Mouse (Mus musculus) adrenal gland, adult 8-10 months (tissue): ENCODE measurements around the gene D17Wsu92e. TPM values are rescaled to one million over a fixed set of nuclear protein-coding genes. Genes with fewer than 3 reads are reported as not detected.

Experiments
- DNase-seq: peaks from one replicate; pipeline ENCODE4 v3.0.0; 2022
- total RNA-seq, 4 experiments: library from RNA; stranded (reverse); gene quantifications; 2 replicates each; pipeline ENCODE4 v1.2.4; 2022

Gene D17Wsu92e
- total RNA-seq, 4 experiments from 2014 or later: 149 to 177 (median 165) TPM

DNA sequence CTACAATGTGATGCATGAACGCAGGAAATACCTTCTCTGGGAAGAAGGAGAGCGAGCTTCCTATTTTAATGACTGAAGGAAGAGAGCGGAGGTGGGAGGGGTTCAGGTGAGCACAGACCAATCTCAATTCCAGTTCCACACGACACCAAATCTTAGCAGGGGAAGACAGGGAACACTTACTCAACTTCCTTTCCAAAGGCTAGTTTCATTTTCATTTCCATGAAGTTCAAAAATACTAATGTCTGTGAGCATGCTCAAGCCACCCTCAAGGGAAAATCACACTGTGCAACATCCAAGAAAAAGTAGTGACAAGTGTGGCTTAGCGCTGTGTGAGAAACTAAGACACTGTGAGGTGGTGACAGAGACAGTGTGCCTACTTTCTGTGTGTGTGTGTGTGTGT lies 30.4 kb downstream of the D17Wsu92e start:
- no peak for DNase-seq

DNA sequence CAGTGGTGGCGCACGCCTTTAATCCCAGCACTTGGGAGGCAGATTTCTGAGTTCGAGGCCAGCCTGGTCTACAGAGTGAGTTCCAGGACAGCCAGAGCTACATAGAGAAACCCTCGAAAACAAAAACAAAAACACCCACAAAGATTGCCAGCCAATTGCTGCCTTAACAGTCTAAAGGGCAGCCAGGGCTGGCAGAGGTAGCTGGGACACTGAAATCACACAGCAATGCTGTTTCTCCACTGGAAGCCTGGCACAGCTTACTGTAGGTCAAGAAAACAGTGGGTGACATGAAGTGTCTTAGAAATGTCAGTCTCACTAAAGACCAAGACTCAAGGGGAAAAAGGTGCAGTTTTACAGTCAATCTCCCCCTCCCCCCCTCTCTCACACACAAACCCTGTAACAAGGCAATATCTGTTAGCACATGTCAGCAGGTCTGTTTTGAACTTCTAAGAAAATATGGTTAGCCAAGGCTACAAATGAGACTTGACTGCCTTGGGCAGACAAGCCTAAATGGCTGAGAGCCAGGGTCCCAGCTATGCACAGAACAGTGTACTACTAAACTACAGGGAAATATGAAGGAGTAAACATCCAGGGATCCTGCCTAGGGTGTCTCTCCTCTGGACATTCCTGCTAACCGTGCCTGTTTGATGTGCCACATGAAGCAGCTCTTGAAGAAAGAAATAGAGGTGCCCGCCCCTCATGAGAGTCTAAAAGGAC lies 31.8 kb downstream of the D17Wsu92e start:
- no peak for DNase-seq

DNA sequence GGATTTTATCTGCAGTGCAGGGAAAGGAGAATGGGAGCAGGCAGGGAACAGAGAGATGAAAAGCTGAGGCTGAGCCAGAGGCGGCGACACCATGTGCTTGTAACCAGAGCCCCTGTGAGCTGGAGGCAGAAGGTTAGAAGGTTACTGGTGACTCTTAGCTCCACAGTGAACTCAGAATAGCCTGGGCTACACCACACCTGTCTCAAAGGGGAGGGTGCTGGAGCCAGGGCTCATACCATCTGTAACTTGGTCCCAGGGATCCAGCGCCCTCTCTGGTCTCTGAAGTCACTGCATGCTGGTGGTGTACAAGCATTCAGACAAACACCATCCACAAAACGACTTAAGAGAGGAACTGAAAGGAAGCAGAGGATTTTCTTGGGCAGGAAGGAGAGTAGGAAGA lies 36.9 kb downstream of the D17Wsu92e start:
- no peak for DNase-seq

DNA sequence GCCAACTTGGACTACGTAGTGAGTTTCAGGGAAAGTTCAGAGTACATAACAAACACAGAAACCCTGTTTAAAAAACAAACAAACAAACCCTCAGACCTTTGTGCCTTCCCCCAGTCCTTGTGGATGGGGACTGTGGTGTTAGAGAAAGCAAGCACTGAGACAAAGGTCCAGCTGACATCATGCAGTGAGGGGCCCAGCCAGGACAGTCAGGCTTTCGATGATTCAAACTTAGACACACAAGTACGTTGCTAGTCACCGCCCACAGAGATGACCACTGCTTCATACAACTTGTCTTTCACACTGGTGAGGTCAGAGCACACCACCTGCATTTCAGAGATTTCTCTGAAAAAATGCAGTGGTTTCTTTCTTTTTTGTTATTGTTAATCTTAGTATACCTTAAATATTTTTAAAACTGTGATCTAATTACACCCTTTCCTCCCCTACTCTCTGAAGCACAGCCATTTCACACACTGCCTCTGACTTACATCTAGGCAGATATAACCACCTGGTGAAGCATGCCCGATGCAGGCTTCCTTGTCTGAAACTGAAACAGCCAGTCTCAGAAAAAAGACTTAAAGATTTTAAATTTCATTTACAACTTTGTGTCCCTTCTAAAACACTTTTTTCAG lies 39.3 kb downstream of the D17Wsu92e start:
- no peak for DNase-seq

DNA sequence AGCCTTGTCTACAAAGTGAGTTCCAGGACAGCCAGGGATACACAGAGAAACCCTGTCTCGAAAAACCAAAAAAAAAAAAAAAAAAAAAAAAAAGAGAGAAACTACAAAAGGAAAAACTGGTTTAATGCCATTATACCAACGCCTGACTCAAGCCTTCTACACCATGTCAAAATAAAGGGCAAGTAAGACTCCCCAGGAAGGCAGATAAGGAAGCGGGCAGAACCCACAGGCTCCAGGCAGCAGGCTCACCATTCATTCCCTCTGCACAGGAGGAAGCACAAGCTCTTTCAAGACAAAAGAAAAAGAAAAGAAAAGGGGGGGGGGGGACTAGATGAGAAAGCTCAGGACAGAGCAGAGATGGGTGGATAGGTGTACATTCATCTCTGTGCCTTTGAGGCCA lies 40.7 kb downstream of the D17Wsu92e start:
- no peak for DNase-seq

DNA sequence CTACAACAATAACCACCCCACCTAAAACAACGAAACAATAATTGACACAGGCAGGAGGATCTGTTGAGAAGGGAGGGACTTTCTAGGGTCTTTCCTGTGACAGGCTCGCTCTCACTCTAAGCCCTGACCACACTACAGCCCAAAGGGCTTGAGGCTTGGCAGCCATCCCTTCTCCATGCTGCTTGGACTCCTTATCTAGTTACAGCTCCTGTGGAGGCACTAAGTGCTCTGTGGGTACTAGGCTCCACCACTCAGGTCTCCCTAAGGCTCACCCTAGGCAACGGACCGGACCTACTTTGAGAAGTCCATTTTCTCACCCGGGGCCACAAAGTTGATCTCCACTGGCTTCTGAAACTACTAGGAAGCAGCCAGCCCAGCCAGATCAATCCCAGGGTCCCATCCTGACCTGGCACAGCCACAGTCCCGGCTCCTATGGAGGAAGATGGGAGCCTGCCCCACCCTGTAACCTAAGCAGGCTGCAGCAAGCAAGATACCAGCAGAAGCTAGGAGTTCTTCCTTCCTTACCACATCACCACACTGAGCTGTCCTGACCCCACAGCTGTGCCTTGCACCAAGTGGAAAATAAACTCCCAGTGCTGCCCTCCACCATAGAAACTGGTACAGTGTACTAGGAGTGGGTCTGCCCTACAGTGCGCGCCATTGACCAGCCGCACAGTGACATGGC lies 41.6 kb downstream of the D17Wsu92e start:
- DNase-seq: no peak

DNA sequence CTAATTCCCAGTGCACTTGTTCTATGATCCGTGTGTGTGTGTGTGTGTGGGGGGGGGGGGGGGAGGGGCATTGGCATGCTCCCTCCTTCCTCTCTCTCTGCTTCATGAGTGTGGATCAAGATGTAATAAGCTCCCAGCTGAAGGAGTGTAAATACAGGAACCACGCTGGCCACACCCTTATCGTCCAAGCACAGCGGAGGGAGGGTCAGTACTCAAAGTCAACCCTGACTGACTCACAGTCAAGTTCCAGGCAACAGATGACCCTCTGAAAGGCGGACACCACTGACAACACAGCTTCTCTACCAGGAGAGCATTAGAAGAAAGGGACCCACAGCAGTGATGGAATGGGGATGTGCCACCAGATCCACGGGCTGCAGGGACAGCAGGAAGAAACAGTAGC lies 42.6 kb downstream of the D17Wsu92e start:
- DNase-seq: no peak

DNA sequence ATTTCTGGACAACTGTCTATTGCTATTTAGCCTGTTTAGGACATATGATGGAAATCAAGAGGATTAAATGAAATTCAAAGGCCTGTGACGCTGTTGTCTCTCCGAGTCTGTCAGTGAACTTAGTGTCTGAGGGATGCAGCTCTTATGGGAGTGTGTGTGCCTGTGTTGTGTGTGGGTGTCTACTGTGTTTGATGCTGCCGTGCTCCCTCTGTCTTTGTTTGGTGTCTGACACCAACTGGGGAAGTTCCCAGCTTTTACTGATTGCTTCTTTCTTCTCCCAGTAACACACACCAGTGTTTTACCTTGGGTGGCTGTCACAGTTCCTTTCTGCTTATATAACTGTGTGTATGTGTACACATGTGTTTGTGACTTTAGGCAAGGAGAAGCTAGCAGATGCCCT lies 46.2 kb downstream of the D17Wsu92e start:
- no peak for DNase-seq

DNA sequence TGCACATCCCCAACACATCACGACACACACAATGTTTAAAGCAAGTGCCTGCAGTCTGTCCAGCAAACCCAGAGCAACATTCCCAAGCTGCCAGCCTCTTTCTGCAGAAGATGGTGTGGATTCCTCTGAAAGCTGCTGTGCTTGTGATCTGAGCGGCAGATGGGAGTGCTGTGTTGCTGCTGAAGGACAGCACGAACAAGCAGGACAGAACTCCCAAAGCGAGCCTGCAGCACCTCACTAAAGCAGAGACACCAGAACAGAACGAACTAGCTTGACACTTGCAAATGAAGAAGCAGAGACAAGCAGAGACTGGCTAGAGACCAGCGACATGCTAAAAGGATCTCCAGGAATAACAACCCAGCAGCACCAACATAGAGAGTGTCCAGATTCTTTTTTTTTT lies 48.8 kb downstream of the D17Wsu92e start:
- DNase-seq: no peak

DNA sequence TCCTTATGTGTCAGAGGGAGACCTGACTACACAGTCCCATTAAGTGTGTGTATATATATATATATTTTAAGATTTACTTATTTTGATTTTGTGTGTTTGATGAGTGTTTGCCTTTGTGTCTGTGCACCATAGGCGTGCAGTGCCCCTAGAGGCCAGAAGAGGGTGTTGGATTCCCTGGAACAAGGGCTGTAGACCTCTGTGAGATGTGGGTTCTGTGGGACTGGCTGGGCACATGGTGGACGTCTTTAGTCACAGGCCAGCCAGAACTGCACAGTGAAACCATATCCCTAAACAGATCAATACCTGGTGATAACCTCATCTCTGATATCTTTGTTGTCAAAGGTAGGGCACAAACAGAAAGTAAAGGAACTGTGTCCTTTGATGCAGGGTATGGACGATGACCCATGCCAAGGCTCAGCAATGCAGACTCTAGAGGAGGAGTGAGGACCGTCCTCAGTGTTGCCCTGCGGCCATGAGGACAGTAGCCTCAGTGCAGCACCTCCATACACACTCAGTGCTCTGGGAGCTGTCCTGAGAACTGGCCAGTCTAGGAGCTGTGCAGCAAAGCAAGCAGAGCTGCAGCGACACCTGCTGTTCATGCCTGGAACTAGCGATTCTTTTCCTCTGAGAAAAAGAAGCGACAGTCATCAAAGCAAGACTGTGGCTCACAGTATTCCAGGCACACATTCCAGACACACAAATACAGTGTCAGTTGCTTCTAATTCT lies 51.5 kb downstream of the D17Wsu92e start:
- DNase-seq: no peak

DNA sequence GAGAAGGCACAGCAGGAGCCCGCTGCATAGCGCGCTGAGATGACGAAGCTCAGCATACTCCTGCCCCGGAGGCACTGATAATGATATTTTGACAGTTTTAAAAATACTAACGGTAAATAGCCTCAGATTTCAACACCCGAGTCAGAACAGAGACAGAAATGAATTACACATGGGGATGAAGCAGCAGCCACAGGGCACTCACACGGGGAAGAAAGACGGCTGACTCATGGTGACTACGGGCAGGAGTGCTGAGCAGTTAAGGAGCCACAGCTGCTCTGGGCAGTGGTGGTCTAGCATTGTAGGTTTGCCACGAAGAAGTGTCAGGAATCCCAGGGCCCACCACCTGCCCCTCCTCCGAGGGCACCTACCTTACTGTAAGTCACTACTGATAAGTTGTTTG lies 52.9 kb downstream of the D17Wsu92e start:
- no peak for DNase-seq

DNA sequence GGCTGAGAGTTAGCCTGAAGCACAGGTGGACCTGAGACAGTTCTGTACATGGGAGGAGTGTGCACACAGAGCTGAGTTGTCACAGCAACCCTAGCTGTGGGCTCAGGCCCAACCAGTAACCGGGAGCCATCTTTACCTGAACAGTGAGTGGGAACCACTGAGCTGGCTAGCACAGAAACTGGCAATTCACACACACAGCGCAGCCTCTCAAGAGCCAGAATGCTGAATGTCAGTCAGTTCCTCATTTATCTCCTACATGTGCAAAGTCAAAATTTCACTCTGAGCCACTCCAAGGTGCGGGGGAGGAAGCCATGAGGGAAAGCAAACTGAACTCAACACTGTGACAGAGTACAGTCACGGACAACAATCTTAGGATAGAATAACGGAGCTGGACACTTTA lies 53.3 kb downstream of the D17Wsu92e start:
- DNase-seq: no peak

DNA sequence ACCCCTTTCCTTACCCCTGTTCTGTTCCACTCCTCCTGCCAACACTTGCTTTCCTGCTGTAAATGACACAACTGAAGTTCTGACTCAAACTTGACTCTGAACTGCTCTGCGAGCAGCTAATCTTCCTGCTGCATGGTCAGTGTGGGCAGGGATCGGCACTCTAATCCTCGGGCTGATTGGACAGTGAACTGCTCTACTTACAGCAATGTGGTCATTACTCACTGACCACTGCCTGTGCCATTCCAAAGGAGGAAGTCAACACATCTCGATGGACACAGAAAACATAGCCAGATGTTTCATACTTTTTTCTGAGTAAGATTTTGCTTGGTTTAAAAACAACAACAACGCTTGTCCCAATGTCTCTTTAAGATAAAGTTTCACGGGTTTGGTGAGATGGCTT lies 55.4 kb downstream of the D17Wsu92e start:
- no peak for DNase-seq

DNA sequence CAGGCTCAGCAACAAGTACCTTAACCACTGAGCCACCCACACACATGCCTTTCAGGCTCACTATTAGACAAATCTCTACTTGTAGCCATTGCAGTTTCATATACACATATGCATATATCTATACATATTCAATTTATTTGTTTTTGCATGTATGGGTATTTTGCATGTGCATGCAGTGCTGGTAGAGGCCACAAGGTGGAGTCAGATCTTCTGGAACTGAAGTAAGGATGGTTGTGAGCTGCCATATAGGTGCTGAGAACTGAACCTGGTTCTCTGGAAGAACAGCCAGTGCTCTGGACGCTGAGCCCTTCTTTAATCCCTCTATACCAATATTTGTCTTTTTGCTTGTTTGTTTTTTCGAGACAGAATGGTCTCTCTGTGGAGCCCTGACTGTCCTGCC lies 56.0 kb downstream of the D17Wsu92e start:
- DNase-seq: no peak

DNA sequence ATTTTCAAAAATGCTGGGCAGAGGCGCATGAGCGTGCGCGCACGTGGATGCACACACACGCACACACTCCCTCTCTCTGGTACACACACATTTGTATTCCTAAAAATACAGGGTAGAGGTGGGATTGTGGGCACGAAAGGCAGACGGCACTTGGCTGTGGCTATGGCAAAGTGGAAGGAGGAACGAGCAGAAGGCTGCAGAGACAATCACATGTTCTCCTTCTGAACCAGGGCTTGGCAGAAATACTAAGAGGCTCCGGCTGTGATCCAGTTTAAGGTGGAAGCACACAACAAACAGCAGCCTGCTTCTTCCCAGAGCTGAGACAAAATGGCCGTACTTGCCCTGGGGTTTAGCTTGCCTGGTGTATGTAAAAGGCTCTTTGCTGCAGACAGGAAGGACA lies 57.6 kb downstream of the D17Wsu92e start:
- no peak for DNase-seq

DNA sequence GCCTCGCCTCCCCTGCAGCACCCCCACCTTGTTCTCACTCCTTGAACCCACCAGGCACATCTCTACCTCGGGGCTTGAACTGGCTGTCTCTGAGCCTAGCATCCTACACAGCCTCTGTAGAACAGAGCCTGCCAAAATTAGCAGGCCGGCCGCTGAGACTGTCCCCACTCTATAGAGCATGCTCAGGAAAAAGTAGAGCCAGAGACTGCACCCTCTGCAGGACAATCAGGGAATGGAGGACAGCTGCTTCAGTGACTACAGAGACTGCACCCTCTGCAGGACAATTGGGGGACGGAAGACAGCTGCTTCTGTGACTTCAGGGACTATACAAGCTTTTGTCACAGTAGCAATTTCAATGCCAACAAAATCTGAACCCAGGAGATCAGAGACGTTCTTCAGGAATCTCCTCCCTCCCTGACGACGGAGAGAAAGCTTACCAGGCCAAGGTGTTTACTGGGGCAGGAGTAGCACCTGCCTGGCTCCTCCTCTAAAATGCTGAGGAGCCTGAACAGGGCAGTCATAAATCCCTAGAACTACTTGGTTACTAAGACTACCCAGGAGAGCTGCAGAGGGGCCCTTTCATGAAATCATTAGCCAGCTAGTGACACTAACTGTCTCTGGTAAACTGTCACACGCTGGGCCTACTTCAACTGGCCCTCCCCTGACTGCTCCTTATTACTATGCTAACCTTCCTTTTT lies 58.7 kb downstream of the D17Wsu92e start:
- DNase-seq: no peak

DNA sequence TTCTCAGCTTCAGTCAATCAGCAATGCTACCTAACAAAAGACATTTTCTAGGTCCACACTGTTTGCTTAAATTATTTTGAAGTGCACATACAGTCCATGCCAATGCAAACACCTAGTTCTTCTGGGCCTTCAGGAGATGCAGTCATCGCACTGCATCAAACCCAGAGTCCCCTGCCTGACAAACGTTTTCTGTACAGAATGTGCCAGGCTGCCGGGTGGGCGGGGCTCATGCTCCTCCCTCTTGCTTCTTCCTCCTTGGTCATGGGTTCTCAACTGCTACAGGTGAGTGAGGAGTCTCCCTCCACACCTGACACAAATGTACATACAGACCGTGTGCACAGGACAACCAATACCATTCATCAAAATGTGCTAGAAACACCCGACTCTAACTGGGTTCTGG lies 60.3 kb downstream of the D17Wsu92e start:
- no peak for DNase-seq

DNA sequence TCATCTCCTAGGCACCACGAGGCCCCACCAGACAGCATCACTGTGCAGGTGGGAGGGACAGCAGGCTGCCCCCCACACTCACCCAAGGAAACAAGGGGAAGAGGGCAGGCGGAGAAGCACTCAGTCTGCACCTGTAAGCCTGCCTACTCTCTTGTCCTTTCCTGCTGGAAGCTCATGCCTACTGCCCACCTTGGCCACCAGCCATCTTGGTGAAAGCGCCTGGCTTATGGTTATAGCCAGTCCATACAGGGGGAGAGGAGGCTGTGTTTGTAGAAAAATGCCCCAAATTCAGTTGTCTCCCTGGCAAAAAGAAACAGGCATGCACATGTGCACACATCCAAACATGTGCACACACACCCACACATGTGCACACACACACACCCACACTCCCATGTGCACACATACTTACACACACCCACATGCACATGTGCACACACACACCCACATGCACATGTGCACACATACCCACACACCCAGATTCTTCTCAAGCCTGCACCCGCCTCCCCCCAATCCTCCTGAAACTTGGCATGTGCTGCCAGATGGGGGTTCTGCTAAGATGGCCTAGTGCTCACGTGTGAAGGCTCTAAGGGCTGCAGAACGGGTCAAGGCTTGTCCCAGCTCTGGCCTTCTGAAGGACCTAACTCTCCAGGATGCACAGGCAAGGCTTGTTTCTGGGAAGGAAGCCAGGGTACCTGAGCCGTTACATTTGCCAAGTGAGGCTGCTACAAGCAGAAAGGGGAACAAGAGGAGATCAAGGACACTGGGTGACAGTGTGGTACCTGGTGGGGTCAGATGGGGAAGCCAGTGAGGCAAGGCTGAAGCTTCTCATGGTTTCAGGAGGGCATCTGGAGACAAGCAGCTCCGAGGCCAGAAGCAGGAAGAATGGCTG lies 68.9 kb downstream of the D17Wsu92e start:
- no peak for DNase-seq

DNA sequence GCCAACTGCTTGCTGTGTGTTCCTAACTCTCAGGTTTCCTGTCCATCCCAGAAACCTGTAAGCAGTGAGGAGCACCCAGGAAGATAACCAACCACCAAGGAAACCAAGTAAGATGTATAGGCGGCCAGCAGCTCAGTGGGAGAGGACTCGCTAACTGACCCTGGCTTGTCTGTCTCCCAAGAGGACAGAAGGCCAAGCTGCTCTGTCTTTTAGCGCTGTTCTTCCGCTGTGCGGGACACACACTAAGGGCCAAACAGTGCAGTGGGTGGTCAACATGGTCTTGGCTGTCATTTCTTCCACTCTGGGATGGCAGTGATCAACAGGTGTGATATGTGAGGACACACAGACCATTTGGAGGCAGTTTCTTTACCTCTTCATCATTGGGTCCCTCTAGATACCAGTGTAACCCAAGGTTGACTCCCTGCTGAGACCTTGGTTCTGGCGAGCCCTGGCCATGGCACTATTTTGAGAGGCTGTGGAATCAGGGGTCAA lies 70.0 kb downstream of the D17Wsu92e start:
- DNase-seq: no peak

DNA sequence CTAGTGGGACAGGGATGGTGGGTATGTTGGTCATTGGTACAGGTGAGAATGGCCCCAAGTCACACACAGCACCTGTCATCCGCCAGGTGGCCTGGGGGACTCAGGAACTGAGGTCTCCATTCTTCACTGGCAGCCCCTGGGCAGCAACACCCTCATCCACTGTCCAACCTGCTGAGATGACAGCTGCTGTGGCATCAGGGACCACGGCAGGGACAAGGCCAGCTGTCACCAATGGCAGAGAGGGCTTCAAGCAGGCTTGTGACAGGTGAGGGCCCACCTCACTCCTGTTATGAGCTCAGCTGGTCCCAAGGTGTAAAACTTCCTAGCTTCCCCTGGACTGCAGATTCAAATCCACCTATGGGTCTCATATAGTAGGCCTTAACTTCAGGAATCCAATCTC lies 72.3 kb downstream of the D17Wsu92e start:
- no peak for DNase-seq

DNA sequence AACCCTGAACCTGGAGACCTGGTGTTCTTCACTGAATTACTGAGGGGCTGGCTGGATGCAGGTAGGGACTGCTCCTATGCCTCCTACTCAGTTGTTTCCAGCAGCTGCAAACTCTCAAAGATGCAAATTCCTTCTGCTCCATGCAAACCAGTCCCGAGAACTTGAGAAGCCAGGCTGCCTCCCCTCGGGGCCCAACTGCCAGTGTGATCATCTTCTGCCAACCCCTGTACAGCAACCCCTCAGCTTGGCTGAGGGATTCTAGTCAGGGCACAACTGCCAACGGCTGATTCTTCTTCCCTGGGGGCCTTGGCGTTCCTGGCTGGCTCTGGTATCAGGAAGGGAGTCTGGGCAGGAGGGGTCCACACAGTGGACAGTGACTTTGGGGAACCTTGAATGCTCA lies 74.0 kb downstream of the D17Wsu92e start:
- DNase-seq: no peak
